Mouse (Mus musculus) left cerebral cortex, adult 9 months (tissue): ENCODE measurements around the gene Thbs2.
"Not testable (repeated sequence)": the region's sequence is repeated elsewhere in the genome, so short reads cannot be mapped to it uniquely, and the experiment has no call there.

Experiments used
- DNase-seq, 2 experiments: peaks; one replicate each; pipeline ENCODE4 v3.0.0; 2022; ENCODE audit warnings: low spot score in 2 of 2

The Thbs2 gene

DNA sequence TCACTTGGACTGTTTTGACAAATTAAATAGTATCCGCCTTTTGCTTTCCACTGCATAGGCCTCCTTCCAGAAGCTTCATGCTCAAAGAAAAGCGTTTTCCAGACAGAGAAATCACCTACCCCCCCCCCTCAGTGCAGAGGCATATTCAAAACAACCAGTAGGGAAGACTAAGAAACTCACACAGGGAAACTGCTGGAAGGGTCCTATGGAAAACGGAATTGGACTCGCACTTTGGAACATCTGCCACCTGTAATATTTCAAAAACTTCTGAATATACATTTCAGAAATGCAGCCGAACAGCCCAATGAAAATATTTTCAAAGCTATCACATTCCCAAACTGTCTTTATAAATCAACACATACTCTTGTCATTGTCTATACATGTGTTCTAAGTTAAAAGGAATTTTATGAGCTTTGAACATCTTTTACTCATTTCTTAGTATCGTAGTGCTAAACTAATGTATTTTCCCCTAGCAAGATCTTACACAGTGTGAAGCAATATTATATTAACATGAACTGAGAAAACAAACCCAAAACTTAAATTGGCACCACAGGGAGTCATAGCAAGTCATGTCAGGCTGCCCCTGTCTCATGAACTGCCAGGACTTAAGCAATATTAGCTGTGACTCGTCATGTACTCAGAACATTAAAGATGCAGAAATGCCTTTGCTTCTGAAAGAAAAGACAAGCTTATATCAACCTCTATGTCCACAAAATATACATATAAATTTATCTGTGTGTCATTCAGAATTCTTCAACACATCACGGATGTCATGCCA is 58.3 kb downstream of the Thbs2 start:
- DNase-seq, result no peak

DNA sequence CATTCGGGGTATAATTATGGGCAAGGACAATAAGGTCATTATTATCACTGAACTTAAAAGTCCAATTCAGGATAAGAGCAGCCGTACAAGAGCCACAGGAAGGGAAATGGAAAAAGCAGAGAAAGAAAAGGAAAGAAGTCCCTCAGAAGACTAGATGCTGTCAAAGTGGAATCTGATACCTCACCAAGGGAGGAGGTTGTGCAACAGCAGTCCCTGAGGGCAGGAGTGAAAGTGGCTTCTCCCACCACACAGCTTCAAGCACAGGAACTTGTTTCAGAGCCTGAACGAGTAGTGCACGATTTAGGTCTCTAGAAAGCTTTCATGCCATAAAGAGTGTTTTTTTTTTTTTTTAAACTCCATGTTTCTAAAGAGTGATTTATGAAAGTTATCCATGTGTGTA is 65.1 kb downstream of the Thbs2 start:
- no peak for DNase-seq

DNA sequence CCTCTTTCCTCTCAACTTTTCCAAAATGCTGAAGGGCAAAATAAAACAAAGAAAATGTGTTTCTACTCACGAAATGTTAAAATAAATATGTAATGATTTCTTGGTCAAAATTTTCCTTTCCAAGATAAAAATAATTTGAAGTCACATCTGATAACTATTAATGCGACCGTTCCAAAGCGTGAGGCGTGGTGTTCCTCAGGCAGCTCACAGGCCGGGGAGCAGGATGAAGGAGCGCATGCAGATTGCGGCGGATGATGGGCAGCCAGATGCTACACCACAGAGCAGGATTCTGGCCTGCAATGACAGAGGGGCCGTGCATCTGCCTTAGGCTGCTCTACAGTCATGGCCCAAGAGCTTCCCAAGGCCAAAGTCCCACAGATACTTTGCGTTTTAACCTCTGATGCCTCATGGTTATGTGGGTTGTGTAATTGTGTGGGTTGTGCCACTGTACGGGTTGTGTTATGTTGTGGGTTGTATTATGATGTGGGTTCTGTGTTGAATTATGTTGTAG is 66.2 kb downstream of the Thbs2 start:
- no peak for DNase-seq

DNA sequence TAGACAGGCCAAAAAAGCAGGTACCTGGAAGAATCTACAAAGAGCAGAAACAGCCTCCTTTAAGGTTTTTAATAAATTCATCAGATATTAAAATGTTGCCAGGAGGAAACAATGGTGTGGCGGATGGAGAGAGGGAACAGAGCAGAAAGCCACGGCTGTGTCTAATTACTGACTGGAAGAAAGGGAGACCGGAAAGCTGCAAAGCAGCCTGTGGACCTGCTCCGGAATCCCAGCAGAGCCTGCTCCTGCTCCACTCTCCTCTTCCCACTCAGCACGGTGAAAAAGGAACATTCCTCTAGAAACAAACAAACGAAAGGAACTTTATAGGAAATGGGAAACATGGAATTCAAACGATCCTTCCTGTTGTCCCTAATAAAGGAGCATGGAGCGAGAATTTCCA is 69.6 kb downstream of the Thbs2 start:
- DNase-seq, result no peak

- not testable (repeated sequence) for DNase-seq
Observed at GRCm38 (mm10) chr17:14621006-14621405, 73.0 kb downstream of the Thbs2 start.

DNA sequence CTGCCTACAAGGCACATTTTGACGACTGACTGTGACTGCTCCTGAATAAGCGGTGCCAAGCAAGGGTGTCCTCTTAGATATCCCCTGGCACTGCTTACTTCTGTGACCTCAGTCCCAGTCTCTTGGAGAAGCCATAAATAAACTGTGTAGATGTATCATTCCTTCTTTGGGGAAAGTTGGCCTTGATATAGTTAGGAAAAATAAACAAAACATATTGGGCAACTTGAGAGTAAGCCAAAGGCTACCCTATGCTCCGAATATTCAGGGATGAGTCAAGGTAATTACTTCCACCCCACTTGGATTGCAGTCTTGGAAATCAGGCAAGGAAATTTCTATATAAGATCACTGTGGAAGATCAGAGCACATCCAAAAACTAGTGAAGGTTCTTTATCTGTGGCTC is 74.0 kb downstream of the Thbs2 start:
- DNase-seq, result no peak

GRCm38 (mm10) chr17:14619038-14619437 is 75.0 kb downstream of the Thbs2 start:
- no peak for DNase-seq
